Mouse (Mus musculus): ENCODE data around the gene Has3.

GRCm38 (mm10) chr8:106871931-106872371 lies 1.9 kb downstream of the Has3 start:
- no peak for TF ChIP-seq CTCF (IDR thresholded peaks at IDR 0.05; ENCODE audit: control insufficient read depth, insufficient read depth, insufficient replicate concordance, low read depth, low read length)
- no peak for TF ChIP-seq POLR2A (IDR thresholded peaks at IDR 0.05; ENCODE audit: control insufficient read depth, low read depth, low read length)
